Mouse (Mus musculus) intestine, embryonic 16.5 days (tissue): ENCODE measurements around the gene Tmub2. TPM values are rescaled to one million over a fixed set of nuclear protein-coding genes. Genes with fewer than 3 reads are reported as not detected.

Experiments used
- ATAC-seq: fragments of 200-750 bp; cut with Nextera tagmentation; 2 replicates; pipeline ENCODE4 v1.8.0; 2017; ENCODE audit warnings: moderate TSS enrichment, moderate library complexity
- H3K27ac ChIP-seq: fragments of 300-500 bp; sonication (generic); 2 replicates; pipeline ENCODE4 v1.5.1; 2014; ENCODE audit warnings: mild to moderate bottlenecking, low read length
- H3K27me3 ChIP-seq: fragments of 300-500 bp; sonication (generic); replicated peaks from 2 replicates; pipeline ENCODE4 v1.6.1; 2014; ENCODE audit warnings: low read length, control low read depth, mixed read lengths; ENCODE audit not compliant: control insufficient read depth, insufficient read depth
- H3K36me3 ChIP-seq: fragments of 300-500 bp; sonication (generic); 2 replicates; pipeline ENCODE4 v1.6.1; 2014; ENCODE audit warnings: low read length, control low read depth; ENCODE audit not compliant: control insufficient read depth, insufficient read depth
- H3K4me1 ChIP-seq: fragments of 300-500 bp; sonication (generic); 2 replicates; pipeline ENCODE4 v1.6.1; 2014; ENCODE audit warnings: low read length, control low read depth, mixed read lengths; ENCODE audit not compliant: control insufficient read depth, insufficient read depth
- H3K4me2 ChIP-seq: fragments of 300-500 bp; sonication (generic); 2 replicates; pipeline ENCODE4 v1.6.1; 2014; ENCODE audit warnings: low read depth, low read length, control low read depth
- H3K4me3 ChIP-seq: fragments of 300-500 bp; sonication (generic); 2 replicates; pipeline ENCODE4 v1.5.1; 2014; ENCODE audit warnings: mild to moderate bottlenecking, low read length
- H3K9ac ChIP-seq: fragments of 300-500 bp; sonication (generic); 2 replicates; pipeline ENCODE4 v1.6.1; 2014; ENCODE audit warnings: low read depth, low read length
- H3K9me3 ChIP-seq: fragments of 300-500 bp; sonication (generic); 2 replicates; pipeline ENCODE4 v1.6.1; 2016; ENCODE audit warnings: low read length, control low read depth; ENCODE audit not compliant: control insufficient read depth
- WGBS: fragments of 180-500 bp; shearing (Covaris S2); extraction: QIAGEN DNeasy Blood & Tissue Kit; methylation state at CpG from one replicate; pipeline ENCODE4 v1.1.7; 2014; 5-methylcytosine and 5-hydroxymethylcytosine counted together
- polyA plus RNA-seq: library from polyadenylated mRNA; unstranded; fragments of >200 nt; fragmentation: Nextera tagmentation; extraction: Ambion mirVana; gene quantifications from 2 replicates; pipeline ENCODE4 v1.2.1, GENCODE M21; 2015

Tmub2 gene
- polyA plus RNA-seq, 1 experiment from 2014 or later = 54.3 TPM

DNA sequence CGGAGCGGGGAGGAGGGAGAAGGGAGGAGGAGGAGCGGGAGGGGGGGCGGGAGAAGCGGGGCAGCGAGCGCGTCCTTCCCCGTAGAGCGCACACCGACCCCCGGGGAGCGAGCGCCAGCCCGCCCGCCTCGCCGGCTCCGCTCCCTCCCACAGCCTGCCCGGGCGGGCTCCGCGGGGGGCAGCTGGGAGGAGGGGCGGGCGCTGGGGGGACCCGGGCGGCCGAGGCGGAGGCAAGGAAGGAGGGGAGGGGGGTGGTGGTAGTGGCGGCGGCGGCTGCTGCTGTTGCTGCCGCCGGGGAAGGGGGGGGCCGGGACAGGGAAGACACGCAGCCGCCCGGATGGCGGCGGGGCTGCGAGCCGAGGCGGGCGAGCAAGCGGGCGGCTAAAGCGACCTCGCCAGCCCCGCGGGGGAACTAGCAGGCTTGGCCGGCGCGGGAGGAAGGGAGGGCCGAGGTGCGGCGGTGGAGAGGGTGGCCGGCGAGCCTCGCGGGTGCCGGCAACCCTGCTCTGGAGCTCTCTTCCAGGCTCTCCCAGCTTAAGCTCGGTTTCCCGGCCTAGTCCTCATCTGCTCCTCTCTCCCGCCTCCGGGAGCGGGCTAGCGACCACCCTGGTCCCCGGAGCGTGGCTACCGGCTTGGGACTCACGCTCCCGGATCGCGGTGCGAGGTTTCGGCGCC, 33.3 kb downstream of the Tmub2 start:
- WGBS = under 1% methylated on average over 42 of the region's 77 CpGs
- Histone ChIP-seq H3K4me1 (peaks cover 15% of the 10 kb centered on the region), H3K27ac (peak overlapping the region; percentile 99), H3K9ac (peak overlapping the region; percentile 100), H3K27me3 (no peaks in the 10 kb centered on the region), H3K4me3 (peak overlapping the region; percentile 99), H3K36me3 (peaks cover 12% of the 10 kb centered on the region), H3K9me3 (no peaks in the 10 kb centered on the region), H3K4me2 (peak overlapping the region; percentile 96)
- ATAC-seq = peak; percentile 67

DNA sequence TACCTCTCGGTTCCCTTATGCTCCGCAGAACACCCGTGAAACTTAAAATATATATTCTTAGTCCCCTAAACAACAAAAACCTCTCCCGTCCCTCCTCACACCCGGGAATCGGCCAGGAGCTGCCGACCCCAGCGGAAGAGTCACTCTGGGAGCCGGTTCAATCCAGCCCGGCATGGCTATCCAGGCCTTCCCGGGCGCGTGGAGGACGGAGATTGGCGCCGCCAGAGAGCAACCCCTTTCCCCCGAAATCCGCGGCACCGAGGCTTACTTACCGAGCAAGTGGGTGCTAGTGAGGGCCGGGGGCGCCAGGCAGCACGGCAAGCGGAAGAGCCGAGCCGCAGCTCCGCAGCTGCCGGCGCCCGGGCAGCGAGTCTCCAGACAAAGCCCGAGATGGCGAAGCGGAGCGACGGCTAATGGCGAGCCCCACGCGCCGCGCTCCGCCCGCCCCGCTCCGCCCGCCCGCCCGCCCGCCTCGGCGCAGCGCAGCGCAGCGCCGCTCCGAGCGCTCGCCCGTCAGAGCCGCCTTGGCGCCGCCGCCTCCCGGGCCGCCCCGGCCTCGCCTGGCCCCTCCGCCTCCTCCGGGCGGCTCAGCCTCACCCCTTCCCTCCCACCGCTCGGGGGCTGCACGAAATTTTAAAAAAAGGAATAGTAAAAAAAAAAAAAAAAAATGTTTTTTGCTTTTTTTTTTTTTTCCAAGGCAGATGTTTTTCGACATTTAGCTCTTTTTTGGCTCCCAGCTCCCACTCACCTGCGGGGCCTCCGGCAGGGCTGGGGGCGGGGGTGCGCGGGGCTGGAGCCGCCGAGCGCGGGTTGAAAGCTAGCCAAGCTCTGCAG, 34.1 kb downstream of the Tmub2 start:
- peak overlapping the region; percentile 99 for H3K4me3 ChIP-seq
- H3K9me3 ChIP-seq = no peaks in the 10 kb centered on the region
- WGBS = under 1% methylated on average over 79 of the region's 84 CpGs
- peak; percentile 17 for ATAC-seq
- H3K27ac ChIP-seq = peak overlapping the region; percentile 99
- no peaks in the 10 kb centered on the region for H3K27me3 ChIP-seq
- H3K4me1 ChIP-seq = peaks cover 15% of the 10 kb centered on the region
- H3K4me2 ChIP-seq = peak overlapping the region; percentile 96
- H3K9ac ChIP-seq = peak overlapping the region; percentile 100
- H3K36me3 ChIP-seq = peaks cover 7% of the 10 kb centered on the region

DNA sequence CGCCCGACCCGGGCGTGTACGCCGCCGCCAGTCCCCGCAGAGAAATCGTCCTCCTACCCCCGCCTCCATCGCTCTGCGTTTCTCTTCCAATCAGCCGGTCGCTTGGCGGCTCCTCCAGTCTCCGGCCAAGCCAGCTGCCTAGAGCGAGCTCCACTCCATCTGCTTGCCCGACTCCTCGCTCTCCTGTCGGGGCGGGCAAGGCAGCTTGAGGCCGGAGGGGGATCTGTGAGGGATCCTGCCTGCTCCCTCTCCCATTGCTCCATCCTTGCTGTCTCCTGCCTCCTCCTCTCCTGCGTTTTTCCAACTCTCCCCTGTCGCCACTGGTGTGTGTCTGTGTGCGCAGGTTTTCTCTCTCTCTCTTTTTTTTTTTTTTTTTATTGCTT, 34.7 kb downstream of the Tmub2 start, which contains the start of gene Ubtf:
Ubtf (minus strand) TSS at position 333 of the 383 bp plus-strand sequence.
- H3K9ac ChIP-seq = peak within 1 kb of the TSS; percentile 100
- H3K27ac ChIP-seq = peak within 1 kb of the TSS; percentile 99
- 0% methylated on average over 25 of the region's 25 CpGs for WGBS
- H3K4me2 ChIP-seq = peak within 1 kb of the TSS; percentile 96
- no peaks in the 10 kb centered on the region for H3K9me3 ChIP-seq
- ATAC-seq = peak; percentile 7; the same call in 1 of the 2 replicates
- H3K36me3 ChIP-seq = peaks cover under 1% of the 10 kb centered on the region; the same call in 1 of the 2 replicates
- no peaks in the 10 kb centered on the region for H3K27me3 ChIP-seq
- H3K4me1 ChIP-seq = peaks cover 15% of the 10 kb centered on the region
- H3K4me3 ChIP-seq = peak within 1 kb of the TSS; percentile 99

DNA sequence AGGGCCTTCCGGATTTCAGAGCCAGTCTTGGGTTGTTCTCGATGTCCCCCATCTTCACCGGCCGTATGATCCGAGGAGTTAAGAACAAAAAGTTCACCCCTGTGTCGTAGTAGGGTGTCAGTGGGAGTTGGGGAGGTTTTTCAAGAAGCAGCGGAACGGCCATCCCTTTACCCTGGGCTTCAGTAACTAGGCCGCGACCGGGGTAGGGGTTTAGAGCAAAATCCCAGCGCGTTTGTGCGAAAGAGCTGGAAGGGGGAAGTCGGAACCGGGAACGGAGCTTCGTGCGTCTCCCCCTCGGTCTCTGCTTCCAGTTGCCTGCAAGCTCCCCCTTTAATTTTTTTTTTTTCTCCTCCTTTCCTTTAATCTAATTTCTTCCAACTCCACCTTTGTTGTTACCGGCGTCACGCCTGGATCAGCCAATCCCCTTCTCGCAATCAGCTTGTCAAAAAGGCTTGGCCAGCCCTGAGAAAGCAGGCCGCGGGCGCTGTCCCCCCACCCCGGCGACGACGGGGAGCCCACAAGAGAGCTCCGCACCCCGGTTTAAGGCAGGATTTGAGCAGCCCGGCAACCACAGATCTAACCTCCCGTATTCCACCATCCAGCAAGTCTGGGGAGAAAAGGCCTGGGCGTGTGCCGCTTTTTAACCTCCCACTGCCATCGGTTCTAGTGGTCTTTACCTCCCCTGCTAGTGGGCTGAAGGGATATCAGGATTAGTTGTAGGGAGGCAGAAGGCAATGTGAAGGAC, 35.4 kb downstream of the Tmub2 start:
- H3K4me2 ChIP-seq = peak overlapping the region; percentile 96
- peaks cover 15% of the 10 kb centered on the region for H3K4me1 ChIP-seq
- WGBS = under 1% methylated on average over 38 of the region's 38 CpGs
- H3K9ac ChIP-seq = peak overlapping the region; percentile 100
- ATAC-seq = peak; percentile 16; the same call in 1 of the 2 replicates
- H3K4me3 ChIP-seq = peak overlapping the region; percentile 99
- H3K9me3 ChIP-seq = no peaks in the 10 kb centered on the region
- H3K27me3 ChIP-seq = no peaks in the 10 kb centered on the region
- no peaks in the 10 kb centered on the region for H3K36me3 ChIP-seq
- H3K27ac ChIP-seq = peak overlapping the region; percentile 99

GRCm38 (mm10) chr11:102320686-102321005, 35.9 kb downstream of the Tmub2 start:
- WGBS = 15% methylated on average over 10 of the region's 10 CpGs
- ATAC-seq = no peak

GRCm38 (mm10) chr11:102321931-102322330, 37.2 kb downstream of the Tmub2 start:
- no peak overlapping the region for H3K27ac ChIP-seq
- H3K36me3 ChIP-seq = no peaks in the 10 kb centered on the region
- no peak overlapping the region for H3K4me2 ChIP-seq
- 80% methylated on average over 6 of the region's 6 CpGs for WGBS
- no peak overlapping the region for H3K4me3 ChIP-seq
- H3K9ac ChIP-seq = no peak overlapping the region
- ATAC-seq = no peak
- peaks cover 3% of the 10 kb centered on the region; the same call in 1 of the 2 replicates for H3K4me1 ChIP-seq
- H3K27me3 ChIP-seq = no peaks in the 10 kb centered on the region
- H3K9me3 ChIP-seq = no peaks in the 10 kb centered on the region

More at GRCm38 (mm10) chr11:102320686-102321005, 35.9 kb downstream of the Tmub2 start:
- Histone ChIP-seq H3K9me3 (no peaks in the 10 kb centered on the region), H3K4me3 (peak overlapping the region; percentile 99), H3K36me3 (no peaks in the 10 kb centered on the region), H3K27ac (peak overlapping the region; percentile 99), H3K9ac (peak overlapping the region; percentile 100), H3K4me2 (peak overlapping the region; percentile 96), H3K27me3 (no peaks in the 10 kb centered on the region), H3K4me1 (peaks cover 10% of the 10 kb centered on the region)

DNA sequence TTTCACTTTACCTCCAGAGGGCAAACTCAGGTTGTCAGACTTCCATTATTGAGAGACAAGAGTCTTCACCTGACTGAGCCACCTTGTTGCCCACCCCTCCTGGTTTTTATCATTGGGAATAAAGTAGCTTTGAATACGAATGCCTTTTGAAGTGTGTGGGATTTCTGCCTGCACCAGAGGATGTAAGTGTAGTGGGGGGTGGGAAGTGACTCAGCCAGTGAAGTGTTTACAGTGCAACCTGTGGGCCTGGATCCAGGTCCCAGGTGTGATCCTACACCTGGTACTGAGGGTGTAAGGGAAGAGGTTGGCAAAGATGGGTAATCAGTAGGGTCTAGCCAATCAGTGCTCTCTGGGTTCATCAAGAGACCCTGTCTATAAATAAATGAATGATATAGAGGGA, 38.8 kb downstream of the Tmub2 start:
- Histone ChIP-seq H3K4me3 (no peak overlapping the region), H3K4me2 (no peak overlapping the region), H3K9ac (no peak overlapping the region), H3K9me3 (no peaks in the 10 kb centered on the region), H3K4me1 (peaks cover 3% of the 10 kb centered on the region; the same call in 1 of the 2 replicates), H3K27me3 (no peaks in the 10 kb centered on the region), H3K27ac (no peak overlapping the region), H3K36me3 (no peaks in the 10 kb centered on the region)
- WGBS = 73% methylated on average over 1 of the region's 1 CpGs
- no peak for ATAC-seq

DNA sequence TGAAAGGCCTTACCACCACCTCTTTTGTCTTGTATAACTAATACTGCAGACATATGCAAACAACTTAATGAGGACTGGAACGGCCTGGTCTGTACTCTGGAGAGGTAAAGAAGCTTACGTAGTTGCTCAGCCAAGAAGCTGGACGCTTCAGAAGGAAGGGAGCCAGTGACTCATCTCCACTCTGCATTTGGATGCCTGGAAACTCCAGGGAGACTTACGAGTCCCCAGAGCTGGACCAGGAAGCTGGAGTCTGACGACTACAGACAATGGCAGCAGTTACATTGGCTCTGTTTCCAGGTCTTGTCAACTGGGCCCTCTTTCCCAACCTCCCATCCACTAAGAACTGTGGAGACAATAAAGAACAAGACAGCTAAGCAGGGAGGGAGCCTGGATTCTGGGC, 42.5 kb downstream of the Tmub2 start:
- Histone ChIP-seq H3K27ac (no peak overlapping the region), H3K9ac (no peak overlapping the region), H3K4me1 (no peaks in the 10 kb centered on the region), H3K36me3 (no peaks in the 10 kb centered on the region), H3K27me3 (no peaks in the 10 kb centered on the region), H3K4me3 (no peak overlapping the region), H3K4me2 (no peak overlapping the region), H3K9me3 (no peaks in the 10 kb centered on the region)
- 58% methylated on average over 5 of the region's 5 CpGs for WGBS
- ATAC-seq = no peak

DNA sequence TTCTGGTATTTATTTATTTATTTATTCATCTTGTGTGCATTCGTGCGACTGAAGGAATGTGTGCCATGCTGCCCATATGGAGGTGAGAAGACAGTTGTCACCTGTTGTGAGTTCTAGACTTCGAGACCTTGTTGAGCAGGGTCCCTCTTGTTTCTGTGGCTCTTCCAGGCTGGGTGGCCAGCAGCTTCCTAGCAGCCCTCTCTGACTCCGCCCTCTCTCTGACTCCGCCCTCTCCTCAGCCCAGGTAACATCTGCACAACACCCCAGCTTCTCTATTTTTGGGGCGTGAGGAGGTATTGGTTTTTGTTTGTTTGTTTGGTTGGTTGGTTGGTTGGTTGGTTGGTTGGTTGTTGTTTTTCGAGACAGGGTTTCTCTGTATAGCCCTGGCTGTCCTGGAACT, 43.1 kb downstream of the Tmub2 start:
- no peaks in the 10 kb centered on the region for H3K4me1 ChIP-seq
- H3K36me3 ChIP-seq = no peaks in the 10 kb centered on the region
- no peaks in the 10 kb centered on the region for H3K27me3 ChIP-seq
- H3K9me3 ChIP-seq = no peaks in the 10 kb centered on the region
- no peak overlapping the region for H3K4me3 ChIP-seq
- no peak overlapping the region for H3K4me2 ChIP-seq
- ATAC-seq = no peak
- no peak overlapping the region for H3K27ac ChIP-seq
- H3K9ac ChIP-seq = no peak overlapping the region
- 79% methylated on average over 7 of the region's 7 CpGs for WGBS
